Mouse (Mus musculus): ENCODE measurements around the gene Serpina10. TPM values are rescaled to one million over a fixed set of nuclear protein-coding genes. Genes with fewer than 3 reads are reported as not detected.

Gene Serpina10
- polyA plus RNA-seq, 1 experiment from 2014 or later, result 3.3 TPM

DNA sequence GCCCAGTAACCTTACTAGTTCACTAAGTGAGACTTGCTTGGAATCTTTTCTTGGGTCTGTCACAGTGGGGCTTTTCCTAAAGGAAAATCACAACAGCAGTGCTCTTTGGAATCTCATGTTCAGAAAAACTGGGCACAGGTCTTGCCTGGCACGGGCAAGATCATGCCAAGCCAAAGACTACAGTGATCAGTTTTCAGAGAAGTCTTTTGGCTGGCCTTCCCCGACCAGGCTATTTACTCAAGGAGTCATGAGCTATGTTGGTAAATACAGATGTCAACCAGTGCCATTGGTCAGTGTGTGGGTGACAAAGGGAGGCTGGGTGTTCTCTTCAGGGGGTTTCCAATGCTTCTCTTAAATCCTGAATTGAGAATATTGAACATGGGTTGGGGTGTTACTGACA is 27.9 kb upstream of the Serpina10 start:
- no peak overlapping the region for H3K4me3 ChIP-seq (replicated peaks; ENCODE audit: low read length)
- no peaks in the 10 kb centered on the region for H3K36me3 ChIP-seq (ENCODE audit: control insufficient read depth, insufficient read depth, low read length)
- H3K9me3 ChIP-seq (replicated peaks; ENCODE audit: control insufficient read depth, low read length), result no peaks in the 10 kb centered on the region
- 76% methylated on average over 2 of the region's 2 CpGs for WGBS
- no peak overlapping the region for H3K27ac ChIP-seq (ENCODE audit: low read length)
- H3K27me3 ChIP-seq (ENCODE audit: control insufficient read depth, insufficient read depth, low read length), result no peaks in the 10 kb centered on the region
- H3K4me2 ChIP-seq (ENCODE audit: low read depth, low read length), result no peak overlapping the region
- no peaks in the 10 kb centered on the region for H3K4me1 ChIP-seq (ENCODE audit: control insufficient read depth, insufficient read depth, low read length)
- no peak for ATAC-seq (ENCODE audit: insufficient read depth, low FRiP score)
- no peak overlapping the region for H3K9ac ChIP-seq (ENCODE audit: low read length)

DNA sequence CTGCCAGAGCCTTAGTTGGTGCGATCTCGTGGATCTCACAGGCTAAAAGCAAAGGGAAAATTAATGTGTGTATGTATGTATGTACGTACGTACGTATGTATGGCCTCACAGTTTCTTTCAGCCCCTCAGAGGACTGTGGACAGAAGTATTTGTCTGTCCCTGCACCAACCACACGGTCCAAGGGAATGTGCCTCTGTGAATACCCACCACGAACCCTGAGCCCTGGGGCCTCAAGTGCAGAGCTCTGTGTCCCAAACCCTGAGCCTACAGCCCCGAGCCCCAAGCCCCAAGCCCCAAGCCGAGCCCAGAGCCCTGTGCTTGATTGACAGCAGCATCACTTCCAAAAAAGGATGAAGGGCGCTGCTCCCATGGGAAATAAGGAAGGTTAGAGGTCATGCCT is 26.7 kb upstream of the Serpina10 start:
- Histone ChIP-seq H3K27ac (ENCODE audit: low read length) (no peak overlapping the region), H3K4me3 (replicated peaks; ENCODE audit: low read length) (no peak overlapping the region), H3K9ac (ENCODE audit: low read length) (no peak overlapping the region), H3K4me2 (ENCODE audit: low read depth, low read length) (no peak overlapping the region), H3K27me3 (ENCODE audit: control insufficient read depth, insufficient read depth, low read length) (no peaks in the 10 kb centered on the region), H3K9me3 (replicated peaks; ENCODE audit: control insufficient read depth, low read length) (no peaks in the 10 kb centered on the region), H3K36me3 (ENCODE audit: control insufficient read depth, insufficient read depth, low read length) (no peaks in the 10 kb centered on the region), H3K4me1 (ENCODE audit: control insufficient read depth, insufficient read depth, low read length) (no peaks in the 10 kb centered on the region)
- 82% methylated on average over 10 of the region's 10 CpGs for WGBS
- ATAC-seq (ENCODE audit: insufficient read depth, low FRiP score), result no peak

- ATAC-seq (ENCODE audit: insufficient read depth, low FRiP score), result no peak
- H3K27ac ChIP-seq (ENCODE audit: low read length), result no peak within 1 kb of the TSS
- H3K27me3 ChIP-seq (ENCODE audit: control insufficient read depth, insufficient read depth, low read length), result no peaks in the 10 kb centered on the region
- H3K4me3 ChIP-seq (replicated peaks; ENCODE audit: low read length), result no peak within 1 kb of the TSS
- H3K9me3 ChIP-seq (replicated peaks; ENCODE audit: control insufficient read depth, low read length), result no peaks in the 10 kb centered on the region
- no peaks in the 10 kb centered on the region for H3K4me1 ChIP-seq (ENCODE audit: control insufficient read depth, insufficient read depth, low read length)
- H3K4me2 ChIP-seq (ENCODE audit: low read depth, low read length), result no peak within 1 kb of the TSS
- no peak within 1 kb of the TSS for H3K9ac ChIP-seq (ENCODE audit: low read length)
- 65% methylated on average over 9 of the region's 9 CpGs for WGBS
- no peaks in the 10 kb centered on the region for H3K36me3 ChIP-seq (ENCODE audit: control insufficient read depth, insufficient read depth, low read length)
Observed at GRCm38 (mm10) chr12:103656848-103657626, 25.8 kb upstream of the Serpina10 start, which contains the start of gene Serpina6. Serpina6 (minus strand) TSS chr12:103657212.

- H3K4me3 ChIP-seq (replicated peaks; ENCODE audit: low read length), result no peak overlapping the region
- H3K4me1 ChIP-seq (ENCODE audit: control insufficient read depth, insufficient read depth, low read length), result no peaks in the 10 kb centered on the region
- 77% methylated on average over 7 of the region's 7 CpGs for WGBS
- H3K27me3 ChIP-seq (ENCODE audit: control insufficient read depth, insufficient read depth, low read length), result no peaks in the 10 kb centered on the region
- H3K36me3 ChIP-seq (ENCODE audit: control insufficient read depth, insufficient read depth, low read length), result no peaks in the 10 kb centered on the region
- no peak overlapping the region for H3K4me2 ChIP-seq (ENCODE audit: low read depth, low read length)
- H3K9ac ChIP-seq (ENCODE audit: low read length), result no peak overlapping the region
- no peaks in the 10 kb centered on the region for H3K9me3 ChIP-seq (replicated peaks; ENCODE audit: control insufficient read depth, low read length)
- no peak for ATAC-seq (ENCODE audit: insufficient read depth, low FRiP score)
- H3K27ac ChIP-seq (ENCODE audit: low read length), result no peak overlapping the region
Observed at GRCm38 (mm10) chr12:103655123-103656044, 24.1 kb upstream of the Serpina10 start.

GRCm38 (mm10) chr12:103653836-103654235 is 22.6 kb upstream of the Serpina10 start:
- H3K4me1 ChIP-seq (ENCODE audit: control insufficient read depth, insufficient read depth, low read length), result no peaks in the 10 kb centered on the region
- WGBS, result 95% methylated on average over 2 of the region's 2 CpGs
- H3K9ac ChIP-seq (ENCODE audit: low read length), result no peak overlapping the region
- ATAC-seq (ENCODE audit: insufficient read depth, low FRiP score), result no peak
- H3K27ac ChIP-seq (ENCODE audit: low read length), result no peak overlapping the region
- H3K4me3 ChIP-seq (replicated peaks; ENCODE audit: low read length), result no peak overlapping the region
- H3K27me3 ChIP-seq (ENCODE audit: control insufficient read depth, insufficient read depth, low read length), result no peaks in the 10 kb centered on the region
- no peak overlapping the region for H3K4me2 ChIP-seq (ENCODE audit: low read depth, low read length)
- H3K9me3 ChIP-seq (replicated peaks; ENCODE audit: control insufficient read depth, low read length), result no peaks in the 10 kb centered on the region
- H3K36me3 ChIP-seq (ENCODE audit: control insufficient read depth, insufficient read depth, low read length), result no peaks in the 10 kb centered on the region

DNA sequence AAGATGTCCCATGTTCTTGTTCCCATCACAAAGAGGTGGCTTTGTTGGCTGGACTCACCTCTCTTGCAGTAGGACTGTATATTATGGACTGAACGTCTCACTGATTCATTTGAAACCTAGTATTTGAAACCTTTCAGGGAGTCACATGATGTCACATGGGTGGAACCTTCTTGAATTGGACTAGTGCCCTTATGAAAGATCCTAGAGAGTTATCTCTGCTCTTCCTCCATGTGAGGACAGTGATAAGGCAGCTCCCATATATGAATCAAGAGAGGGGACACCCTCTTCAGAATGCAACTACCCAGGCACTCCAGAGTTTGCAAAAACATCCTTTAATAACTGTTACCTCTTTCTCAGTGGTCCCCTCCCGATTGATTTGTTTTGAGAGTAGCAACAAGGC is 15.1 kb upstream of the Serpina10 start:
- H3K9ac ChIP-seq (ENCODE audit: low read length), result no peak overlapping the region
- WGBS, result 79% methylated on average over 2 of the region's 2 CpGs
- no peaks in the 10 kb centered on the region for H3K4me1 ChIP-seq (ENCODE audit: control insufficient read depth, insufficient read depth, low read length)
- no peak overlapping the region for H3K4me2 ChIP-seq (ENCODE audit: low read depth, low read length)
- H3K36me3 ChIP-seq (ENCODE audit: control insufficient read depth, insufficient read depth, low read length), result no peaks in the 10 kb centered on the region
- no peaks in the 10 kb centered on the region for H3K27me3 ChIP-seq (ENCODE audit: control insufficient read depth, insufficient read depth, low read length)
- H3K4me3 ChIP-seq (replicated peaks; ENCODE audit: low read length), result no peak overlapping the region
- no peaks in the 10 kb centered on the region for H3K9me3 ChIP-seq (replicated peaks; ENCODE audit: control insufficient read depth, low read length)
- no peak overlapping the region for H3K27ac ChIP-seq (ENCODE audit: low read length)
- no peak for ATAC-seq (ENCODE audit: insufficient read depth, low FRiP score)

DNA sequence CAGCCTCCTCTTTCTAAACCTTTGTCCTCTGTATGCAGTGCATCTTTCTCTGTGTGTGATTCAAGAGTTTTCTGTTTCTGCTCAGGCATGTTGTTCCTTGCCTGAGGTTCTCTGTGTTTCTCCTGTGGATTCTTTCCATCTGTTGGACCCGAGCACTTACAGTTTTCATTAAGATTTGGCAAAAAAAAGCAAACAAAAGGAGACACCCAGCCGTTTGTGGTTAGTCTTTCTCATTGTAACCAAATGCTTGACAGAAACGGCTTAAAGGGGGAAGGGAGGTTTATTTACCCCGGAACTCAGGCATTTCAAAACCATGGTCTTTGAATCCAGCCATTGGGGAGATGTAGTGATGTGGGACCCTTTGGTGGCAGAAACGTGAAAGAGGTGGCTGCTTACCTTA is 13.4 kb upstream of the Serpina10 start:
- no peak overlapping the region for H3K9ac ChIP-seq (ENCODE audit: low read length)
- ATAC-seq (ENCODE audit: insufficient read depth, low FRiP score), result no peak
- WGBS, result 21% methylated on average over 5 of the region's 5 CpGs
- H3K4me3 ChIP-seq (replicated peaks; ENCODE audit: low read length), result no peak overlapping the region
- H3K27me3 ChIP-seq (ENCODE audit: control insufficient read depth, insufficient read depth, low read length), result no peaks in the 10 kb centered on the region
- no peak overlapping the region for H3K4me2 ChIP-seq (ENCODE audit: low read depth, low read length)
- no peaks in the 10 kb centered on the region for H3K9me3 ChIP-seq (replicated peaks; ENCODE audit: control insufficient read depth, low read length)
- no peak overlapping the region for H3K27ac ChIP-seq (ENCODE audit: low read length)
- H3K36me3 ChIP-seq (ENCODE audit: control insufficient read depth, insufficient read depth, low read length), result no peaks in the 10 kb centered on the region
- no peaks in the 10 kb centered on the region for H3K4me1 ChIP-seq (ENCODE audit: control insufficient read depth, insufficient read depth, low read length)

GRCm38 (mm10) chr12:103643818-103644217 is 12.6 kb upstream of the Serpina10 start:
- no peak overlapping the region for H3K9ac ChIP-seq (ENCODE audit: low read length)
- H3K4me3 ChIP-seq (replicated peaks; ENCODE audit: low read length), result no peak overlapping the region
- no peaks in the 10 kb centered on the region for H3K4me1 ChIP-seq (ENCODE audit: control insufficient read depth, insufficient read depth, low read length)
- H3K27ac ChIP-seq (ENCODE audit: low read length), result no peak overlapping the region
- 86% methylated on average over 3 of the region's 3 CpGs for WGBS
- H3K9me3 ChIP-seq (replicated peaks; ENCODE audit: control insufficient read depth, low read length), result no peaks in the 10 kb centered on the region
- no peaks in the 10 kb centered on the region for H3K27me3 ChIP-seq (ENCODE audit: control insufficient read depth, insufficient read depth, low read length)
- no peak overlapping the region for H3K4me2 ChIP-seq (ENCODE audit: low read depth, low read length)
- H3K36me3 ChIP-seq (ENCODE audit: control insufficient read depth, insufficient read depth, low read length), result no peaks in the 10 kb centered on the region
- no peak for ATAC-seq (ENCODE audit: insufficient read depth, low FRiP score)

- H3K36me3 ChIP-seq (ENCODE audit: control insufficient read depth, insufficient read depth, low read length), result no peaks in the 10 kb centered on the region
- WGBS, result 0% methylated on average over 2 of the region's 2 CpGs
- ATAC-seq (ENCODE audit: insufficient read depth, low FRiP score), result no peak
Observed at GRCm38 (mm10) chr12:103643336-103643735, 12.1 kb upstream of the Serpina10 start.

More at GRCm38 (mm10) chr12:103643336-103643735, 12.1 kb upstream of the Serpina10 start:
- Histone ChIP-seq H3K9me3 (replicated peaks; ENCODE audit: control insufficient read depth, low read length) (no peaks in the 10 kb centered on the region), H3K9ac (ENCODE audit: low read length) (no peak overlapping the region), H3K4me1 (ENCODE audit: control insufficient read depth, insufficient read depth, low read length) (no peaks in the 10 kb centered on the region), H3K27me3 (ENCODE audit: control insufficient read depth, insufficient read depth, low read length) (no peaks in the 10 kb centered on the region), H3K4me2 (ENCODE audit: low read depth, low read length) (no peak overlapping the region), H3K4me3 (replicated peaks; ENCODE audit: low read length) (no peak overlapping the region), H3K27ac (ENCODE audit: low read length) (no peak overlapping the region)
